Mouse (Mus musculus): ENCODE data around the gene Aacs.
"Not testable (repeated sequence)": the region's sequence is repeated elsewhere in the genome, so short reads cannot be mapped to it uniquely, and the experiment has no call there.

Aacs gene

DNA sequence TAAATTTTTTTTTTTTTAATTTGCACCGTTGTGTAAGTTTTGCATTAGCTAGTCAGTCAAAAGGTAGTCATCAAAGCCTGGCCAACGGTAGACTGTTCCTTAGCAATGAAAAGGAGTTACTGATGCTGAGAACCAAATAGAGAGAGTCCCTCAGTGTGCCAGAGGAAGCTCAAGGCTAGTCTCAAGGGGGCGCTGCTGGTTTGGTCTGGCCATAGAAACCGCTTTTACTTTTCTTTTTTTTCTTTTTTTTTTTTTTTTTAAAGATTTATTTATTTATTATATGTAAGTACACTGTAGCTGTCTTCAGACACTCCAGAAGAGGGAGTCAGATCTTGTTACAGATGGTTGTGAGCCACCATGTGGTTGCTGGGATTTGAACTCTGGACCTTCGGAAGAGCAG, 13.3 kb downstream of the Aacs start:
- H3K4me3 ChIP-seq (replicated peaks; ENCODE audit: low read length); H3K9me3 ChIP-seq (ENCODE audit: low read length); H3K27me3 ChIP-seq (ENCODE audit: insufficient read depth, low read length): not testable (repeated sequence)
- Histone ChIP-seq H3K4me1 (replicated peaks; ENCODE audit: low read depth, low read length) (peaks cover 50% of the 10 kb centered on the region), H3K36me3 (ENCODE audit: insufficient read depth, low read length) (peaks cover 57% of the 10 kb centered on the region)
- peak; percentile 14 for TF ChIP-seq CTCF (conservative IDR thresholded peaks at IDR 0.05; ENCODE audit: low read length)

GRCm38 (mm10) chr5:125491107-125491506, 15.5 kb downstream of the Aacs start:
- Histone ChIP-seq H3K36me3 (ENCODE audit: insufficient read depth, low read length) (peaks cover 49% of the 10 kb centered on the region), H3K4me1 (replicated peaks; ENCODE audit: low read depth, low read length) (peaks cover 49% of the 10 kb centered on the region), H3K9me3 (ENCODE audit: low read length) (no peaks in the 10 kb centered on the region), H3K27me3 (ENCODE audit: insufficient read depth, low read length) (no peaks in the 10 kb centered on the region), H3K4me3 (replicated peaks; ENCODE audit: low read length) (no peak overlapping the region)
- TF ChIP-seq CTCF (conservative IDR thresholded peaks at IDR 0.05; ENCODE audit: low read length) (no peak), POU5F1 (IDR thresholded peaks at IDR 0.05; ENCODE audit: borderline replicate concordance, low read length) (no peak), NANOG (IDR thresholded peaks at IDR 0.05; ENCODE audit: borderline replicate concordance, low read length) (no peak)

- Histone ChIP-seq H3K27me3 (ENCODE audit: insufficient read depth, low read length) (no peaks in the 10 kb centered on the region), H3K36me3 (ENCODE audit: insufficient read depth, low read length) (peaks cover 41% of the 10 kb centered on the region)
- no peak for TF ChIP-seq POU5F1 (IDR thresholded peaks at IDR 0.05; ENCODE audit: borderline replicate concordance, low read length)
- no peak for TF ChIP-seq NANOG (IDR thresholded peaks at IDR 0.05; ENCODE audit: borderline replicate concordance, low read length)
- no peak for TF ChIP-seq CTCF (conservative IDR thresholded peaks at IDR 0.05; ENCODE audit: low read length)
Observed at GRCm38 (mm10) chr5:125492379-125493092, 16.9 kb downstream of the Aacs start.

GRCm38 (mm10) chr5:125493093-125493423, 17.4 kb downstream of the Aacs start:
- H3K4me3 ChIP-seq (replicated peaks; ENCODE audit: low read length): peak overlapping the region; percentile 37
- H3K27me3 ChIP-seq (ENCODE audit: insufficient read depth, low read length): no peaks in the 10 kb centered on the region
- H3K36me3 ChIP-seq (ENCODE audit: insufficient read depth, low read length): peaks cover 36% of the 10 kb centered on the region
- H3K4me1 ChIP-seq (replicated peaks; ENCODE audit: low read depth, low read length): peaks cover 44% of the 10 kb centered on the region
- no peak for TF ChIP-seq POU5F1 (IDR thresholded peaks at IDR 0.05; ENCODE audit: borderline replicate concordance, low read length)
- TF ChIP-seq CTCF (conservative IDR thresholded peaks at IDR 0.05; ENCODE audit: low read length): no peak
- no peak for TF ChIP-seq NANOG (IDR thresholded peaks at IDR 0.05; ENCODE audit: borderline replicate concordance, low read length)
- H3K9me3 ChIP-seq (ENCODE audit: low read length): no peaks in the 10 kb centered on the region

More at GRCm38 (mm10) chr5:125492379-125493092, 16.9 kb downstream of the Aacs start:
- peak overlapping the region; percentile 37 for H3K4me3 ChIP-seq (replicated peaks; ENCODE audit: low read length)
- peaks cover 44% of the 10 kb centered on the region for H3K4me1 ChIP-seq (replicated peaks; ENCODE audit: low read depth, low read length)
- H3K9me3 ChIP-seq (ENCODE audit: low read length): no peaks in the 10 kb centered on the region

GRCm38 (mm10) chr5:125495655-125496054, 20.0 kb downstream of the Aacs start:
- Histone ChIP-seq H3K4me1 (replicated peaks; ENCODE audit: low read depth, low read length) (peaks cover 51% of the 10 kb centered on the region), H3K36me3 (ENCODE audit: insufficient read depth, low read length) (peaks cover 23% of the 10 kb centered on the region), H3K4me3 (replicated peaks; ENCODE audit: low read length) (no peak overlapping the region), H3K9me3 (ENCODE audit: low read length) (no peaks in the 10 kb centered on the region), H3K27me3 (ENCODE audit: insufficient read depth, low read length) (no peaks in the 10 kb centered on the region)
- TF ChIP-seq NANOG (IDR thresholded peaks at IDR 0.05; ENCODE audit: borderline replicate concordance, low read length) (no peak), POU5F1 (IDR thresholded peaks at IDR 0.05; ENCODE audit: borderline replicate concordance, low read length) (no peak)

DNA sequence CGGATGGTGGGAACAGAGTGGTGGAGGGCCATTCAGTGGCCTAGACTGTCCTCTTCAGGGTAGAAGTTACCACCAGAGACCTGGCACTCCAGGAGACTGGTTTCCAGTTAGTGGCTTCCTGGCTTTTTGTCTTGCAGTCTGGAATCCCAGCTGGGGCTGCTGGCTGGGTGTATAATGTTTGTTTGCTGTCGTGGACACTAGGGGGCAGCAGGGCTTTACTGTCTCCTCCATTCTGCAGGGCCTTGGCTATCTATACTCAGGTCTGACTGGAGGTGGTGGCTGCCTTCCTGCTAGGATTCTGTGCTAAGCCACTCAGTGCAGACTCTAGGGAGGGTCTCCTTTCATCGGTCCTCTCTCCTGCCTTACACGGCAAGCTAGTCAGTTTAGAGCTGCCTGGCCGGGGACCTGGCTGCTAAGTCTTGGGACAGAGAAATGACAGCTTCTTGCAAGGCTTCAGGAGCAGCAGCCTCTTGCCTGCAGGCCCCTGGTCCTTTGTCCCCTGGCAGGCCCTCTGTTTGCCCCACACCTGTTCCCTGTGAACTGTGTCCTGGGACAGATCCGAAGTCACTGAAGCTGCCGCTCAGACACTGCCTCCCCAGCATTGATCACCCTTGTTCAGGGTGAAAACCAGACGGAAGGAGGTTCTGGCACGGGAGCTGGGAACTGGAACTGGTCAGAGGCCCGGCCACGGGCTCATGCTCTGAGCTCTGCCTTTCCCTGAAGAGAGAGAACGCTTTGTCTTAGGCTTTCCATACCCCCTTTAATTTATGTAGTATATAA, 22.4 kb downstream of the Aacs start:
- Histone ChIP-seq H3K27me3 (ENCODE audit: insufficient read depth, low read length) (no peaks in the 10 kb centered on the region), H3K36me3 (ENCODE audit: insufficient read depth, low read length) (peaks cover 20% of the 10 kb centered on the region), H3K9me3 (ENCODE audit: low read length) (no peaks in the 10 kb centered on the region), H3K4me3 (replicated peaks; ENCODE audit: low read length) (no peak overlapping the region), H3K4me1 (replicated peaks; ENCODE audit: low read depth, low read length) (peaks cover 45% of the 10 kb centered on the region)
- TF ChIP-seq NANOG (IDR thresholded peaks at IDR 0.05; ENCODE audit: borderline replicate concordance, low read length) (no peak), CTCF (conservative IDR thresholded peaks at IDR 0.05; ENCODE audit: low read length) (peak; percentile 66)

DNA sequence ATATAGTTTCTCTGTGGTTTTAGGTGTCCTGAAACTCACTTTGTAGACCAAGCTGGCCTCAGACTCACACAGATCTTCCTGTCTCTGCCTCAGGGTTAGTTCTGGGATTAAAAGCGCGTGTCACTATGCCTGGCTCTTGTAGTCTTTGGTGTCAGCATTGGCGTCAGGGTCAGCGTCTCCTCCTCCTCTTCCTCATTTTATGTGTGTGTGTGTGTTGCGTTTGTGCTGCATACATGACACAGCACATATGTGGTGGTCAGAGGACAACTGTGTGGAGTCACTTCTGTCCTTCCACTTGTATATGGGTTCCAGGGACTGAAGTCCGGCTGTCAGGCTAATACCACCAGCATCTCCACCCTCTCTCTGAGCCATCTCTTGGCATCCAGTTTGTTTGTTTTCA, 25.9 kb downstream of the Aacs start:
- Histone ChIP-seq H3K36me3 (ENCODE audit: insufficient read depth, low read length) (peaks cover 24% of the 10 kb centered on the region), H3K9me3 (ENCODE audit: low read length) (no peaks in the 10 kb centered on the region), H3K4me1 (replicated peaks; ENCODE audit: low read depth, low read length) (peaks cover 55% of the 10 kb centered on the region), H3K27me3 (ENCODE audit: insufficient read depth, low read length) (no peaks in the 10 kb centered on the region), H3K4me3 (replicated peaks; ENCODE audit: low read length) (no peak overlapping the region)
- no peak for TF ChIP-seq POU5F1 (IDR thresholded peaks at IDR 0.05; ENCODE audit: borderline replicate concordance, low read length)

GRCm38 (mm10) chr5:125502186-125502585, 26.6 kb downstream of the Aacs start:
- H3K4me3 ChIP-seq (replicated peaks; ENCODE audit: low read length): no peak overlapping the region
- peaks cover 59% of the 10 kb centered on the region for H3K4me1 ChIP-seq (replicated peaks; ENCODE audit: low read depth, low read length)
- no peaks in the 10 kb centered on the region for H3K9me3 ChIP-seq (ENCODE audit: low read length)
- TF ChIP-seq NANOG (IDR thresholded peaks at IDR 0.05; ENCODE audit: borderline replicate concordance, low read length): no peak
- no peak for TF ChIP-seq POU5F1 (IDR thresholded peaks at IDR 0.05; ENCODE audit: borderline replicate concordance, low read length)
- no peak for TF ChIP-seq CTCF (conservative IDR thresholded peaks at IDR 0.05; ENCODE audit: low read length)
- H3K27me3 ChIP-seq (ENCODE audit: insufficient read depth, low read length): no peaks in the 10 kb centered on the region
- peaks cover 24% of the 10 kb centered on the region for H3K36me3 ChIP-seq (ENCODE audit: insufficient read depth, low read length)

GRCm38 (mm10) chr5:125503628-125504027, 28.0 kb downstream of the Aacs start:
- H3K9me3 ChIP-seq (ENCODE audit: low read length): no peaks in the 10 kb centered on the region
- TF ChIP-seq NANOG (IDR thresholded peaks at IDR 0.05; ENCODE audit: borderline replicate concordance, low read length) (no peak), POU5F1 (IDR thresholded peaks at IDR 0.05; ENCODE audit: borderline replicate concordance, low read length) (no peak), CTCF (conservative IDR thresholded peaks at IDR 0.05; ENCODE audit: low read length) (no peak)
- peaks cover 24% of the 10 kb centered on the region for H3K36me3 ChIP-seq (ENCODE audit: insufficient read depth, low read length)
- H3K4me3 ChIP-seq (replicated peaks; ENCODE audit: low read length): no peak overlapping the region
- peaks cover 62% of the 10 kb centered on the region for H3K4me1 ChIP-seq (replicated peaks; ENCODE audit: low read depth, low read length)
- no peaks in the 10 kb centered on the region for H3K27me3 ChIP-seq (ENCODE audit: insufficient read depth, low read length)
